Mouse (Mus musculus) macrophage (primary cell): ENCODE measurements around the gene Mmel1. TPM values are rescaled to one million over a fixed set of nuclear protein-coding genes. Genes with fewer than 3 reads are reported as not detected.

Source experiments
- H3K27ac ChIP-seq: fragments of 350-480 bp; formaldehyde crosslinking; 2 replicates; pipeline ENCODE4 v1.9.0; 2021
- H3K36me3 ChIP-seq: fragments of 350-480 bp; formaldehyde crosslinking; 2 replicates; pipeline ENCODE4 v1.9.0; 2021; ENCODE audit errors: inconsistent target
- H3K4me3 ChIP-seq: fragments of 350-480 bp; formaldehyde crosslinking; 2 replicates; pipeline ENCODE4 v1.9.0; 2021; ENCODE audit errors: inconsistent target
- H3K79me2 ChIP-seq: fragments of 350-480 bp; formaldehyde crosslinking; 2 replicates; pipeline ENCODE4 v1.9.0; 2021; ENCODE audit errors: inconsistent target
- WGBS: methylation state at CpG from one replicate; pipeline ENCODE4 v1.1.7; 2026; ENCODE audit warnings: inconsistent platforms; ENCODE audit not compliant: missing documents; 5-methylcytosine and 5-hydroxymethylcytosine counted together
- polyA plus RNA-seq: library from polyadenylated mRNA; stranded (reverse); fragments of 250-400 nt; gene quantifications from 3 replicates; pipeline ENCODE4 v1.2.4, GENCODE M21; 2018; ENCODE audit warnings: inconsistent platforms

Mmel1 gene
- polyA plus RNA-seq, 1 experiment from 2014 or later: not detected

DNA sequence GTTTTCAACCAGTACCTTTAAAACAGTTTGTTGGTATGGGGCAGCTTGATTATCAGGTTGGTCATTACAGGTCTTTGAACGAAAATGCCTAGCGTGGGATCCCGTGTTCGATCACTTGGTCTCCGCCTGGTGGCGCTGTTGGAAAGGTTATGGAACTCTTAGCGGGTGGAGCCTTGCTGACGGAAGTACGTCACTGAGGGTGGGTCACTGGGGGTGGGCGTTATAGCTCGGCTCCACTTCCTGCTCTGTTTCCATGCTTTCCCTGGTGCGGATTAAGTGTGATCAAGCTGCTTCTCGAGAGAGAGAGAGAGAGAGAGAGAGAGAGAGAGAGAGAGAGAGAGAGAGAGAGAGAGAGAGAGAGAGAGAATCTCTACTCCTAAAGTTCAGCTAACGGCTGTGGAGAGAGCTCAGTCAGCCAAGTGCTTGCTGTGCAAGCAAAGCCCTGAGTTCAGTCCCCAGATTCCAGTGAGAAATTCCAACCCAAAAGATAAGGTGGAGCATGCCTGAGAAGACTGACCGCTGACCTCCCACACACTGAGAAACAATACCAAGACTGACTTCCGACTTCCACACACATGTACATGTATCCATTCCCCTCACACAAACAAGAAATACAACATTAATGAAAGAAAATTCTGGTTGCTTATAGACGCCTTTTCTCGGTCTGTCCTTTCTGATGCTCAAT lies 8.6 kb downstream of the Mmel1 start:
- Histone ChIP-seq H3K36me3 (no peaks in the 10 kb centered on the region), H3K27ac (0 out of 2 replicates have a peak overlapping the region, but pooled peaks have one; percentile 15), H3K4me3 (peak overlapping the region; percentile 13; the same call in 1 of the 2 replicates), H3K79me2 (no peaks in the 10 kb centered on the region)
- 12% methylated on average over 17 of the region's 18 CpGs for WGBS

DNA sequence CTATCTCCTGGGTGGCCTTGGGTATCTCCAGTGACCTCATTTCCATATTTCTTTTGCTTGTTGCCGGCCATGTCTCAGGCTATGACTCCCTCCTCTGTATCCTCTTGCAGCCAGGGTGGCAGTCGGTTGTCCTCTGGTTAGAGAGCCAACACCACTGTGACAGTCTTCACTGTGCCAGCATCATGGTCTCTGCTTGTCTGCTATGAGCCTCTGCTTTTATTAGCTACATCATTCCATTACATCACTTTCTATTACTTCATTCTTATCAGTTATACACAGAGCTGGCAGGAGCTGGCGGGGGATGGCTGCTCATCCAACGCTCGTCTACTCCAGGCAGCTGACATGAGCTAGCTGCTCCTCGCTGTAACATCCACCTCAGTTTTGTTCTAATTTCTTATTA lies 11.3 kb downstream of the Mmel1 start:
- WGBS: 78% methylated on average over 6 of the region's 6 CpGs
- H3K4me3 ChIP-seq: no peak overlapping the region
- H3K27ac ChIP-seq: no peak overlapping the region
- H3K36me3 ChIP-seq: no peaks in the 10 kb centered on the region
- no peaks in the 10 kb centered on the region for H3K79me2 ChIP-seq

DNA sequence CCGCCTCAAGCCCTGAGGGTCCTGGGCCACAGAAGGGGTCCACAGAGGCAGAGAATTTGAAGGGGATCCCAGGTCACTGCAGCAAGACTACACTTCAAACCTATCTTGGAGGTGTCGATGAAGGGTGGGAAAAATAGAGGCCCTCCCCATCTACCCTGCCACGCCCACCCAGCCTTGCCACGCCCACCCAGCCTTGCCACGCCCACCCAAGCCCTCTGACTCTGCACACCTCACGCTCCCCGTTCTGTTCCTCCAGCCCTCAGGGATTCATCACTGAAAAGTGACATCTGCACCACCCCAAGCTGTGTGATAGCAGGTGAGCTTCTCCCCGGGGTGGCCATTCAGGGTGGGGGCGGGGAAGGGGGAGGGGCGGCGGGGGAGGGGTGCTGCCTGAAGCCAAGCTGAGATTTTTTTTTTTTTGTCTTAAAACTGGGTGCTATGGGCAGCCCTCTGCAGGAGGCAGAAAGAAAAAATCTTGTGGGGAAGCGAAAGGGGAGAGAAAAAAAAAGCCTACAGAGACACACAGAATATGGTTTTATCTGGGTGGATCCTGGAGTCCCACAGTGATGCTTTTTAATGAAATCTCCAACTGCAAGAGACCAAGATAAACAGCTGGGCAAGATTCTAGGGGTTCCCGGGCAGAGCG lies 12.8 kb downstream of the Mmel1 start:
- Histone ChIP-seq H3K36me3 (no peaks in the 10 kb centered on the region), H3K4me3 (no peak overlapping the region), H3K27ac (no peak overlapping the region), H3K79me2 (no peaks in the 10 kb centered on the region)
- 44% methylated on average over 7 of the region's 14 CpGs for whole genome bisulfite sequencing

DNA sequence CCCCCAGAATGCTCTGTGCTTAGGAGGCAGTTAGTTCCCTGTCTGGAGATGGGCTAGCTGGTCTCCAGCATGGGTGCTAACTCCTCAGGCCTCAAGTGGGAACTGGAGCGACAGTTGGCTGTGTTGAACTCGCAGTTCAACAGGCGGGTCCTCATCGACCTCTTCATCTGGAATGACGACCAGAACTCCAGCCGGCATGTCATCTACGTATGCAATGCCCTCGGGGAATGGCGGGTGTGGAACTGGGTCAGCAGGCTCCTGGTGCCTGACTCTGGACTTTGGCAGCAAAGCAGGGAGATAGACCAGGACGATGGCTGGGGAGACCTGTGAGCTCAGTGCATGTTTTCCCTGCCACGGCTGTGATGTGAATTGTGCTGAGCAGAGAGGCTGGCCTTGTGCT lies 16.0 kb downstream of the Mmel1 start:
- no peaks in the 10 kb centered on the region for H3K79me2 ChIP-seq
- H3K36me3 ChIP-seq: no peaks in the 10 kb centered on the region
- 96% methylated on average over 11 of the region's 11 CpGs for WGBS
- no peak overlapping the region for H3K27ac ChIP-seq
- no peak overlapping the region for H3K4me3 ChIP-seq

DNA sequence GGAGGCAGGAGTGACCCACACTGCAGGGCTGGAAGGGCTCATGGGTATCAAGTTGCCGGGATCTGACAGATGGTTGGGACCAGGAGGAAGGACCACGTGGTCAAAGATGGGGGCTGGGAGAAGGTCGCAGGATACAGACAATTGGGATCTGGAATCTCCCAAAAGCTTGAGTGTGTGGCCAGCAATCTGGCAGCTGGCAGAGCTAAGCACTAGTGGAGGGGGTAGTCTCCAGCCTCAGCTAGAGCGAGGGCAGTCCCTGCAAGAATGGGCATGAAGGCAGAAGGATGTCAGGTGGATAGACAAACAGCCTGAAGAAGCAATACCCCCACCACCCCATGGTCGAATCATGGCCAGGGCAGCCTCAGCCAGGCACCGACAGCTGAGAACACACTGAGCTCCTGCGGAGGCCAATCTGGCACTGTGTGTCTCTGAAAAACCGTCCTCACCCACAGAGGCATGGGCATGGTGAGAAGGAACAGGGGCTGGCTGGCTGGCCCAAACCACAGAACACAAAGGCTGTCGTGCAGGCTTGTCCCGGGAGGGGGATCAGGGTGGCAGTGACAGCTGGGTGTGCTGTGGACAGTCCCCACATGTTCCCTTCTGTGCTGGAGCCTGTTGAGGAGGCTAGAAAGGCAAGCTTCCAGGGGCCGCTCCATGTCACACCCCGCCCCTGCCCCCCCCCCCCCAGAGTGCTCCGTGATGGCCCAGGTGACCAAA lies 17.6 kb downstream of the Mmel1 start:
- Histone ChIP-seq H3K36me3 (no peaks in the 10 kb centered on the region), H3K4me3 (no peak overlapping the region), H3K79me2 (no peaks in the 10 kb centered on the region), H3K27ac (no peak overlapping the region)
- 67% methylated on average over 12 of the region's 13 CpGs for WGBS

DNA sequence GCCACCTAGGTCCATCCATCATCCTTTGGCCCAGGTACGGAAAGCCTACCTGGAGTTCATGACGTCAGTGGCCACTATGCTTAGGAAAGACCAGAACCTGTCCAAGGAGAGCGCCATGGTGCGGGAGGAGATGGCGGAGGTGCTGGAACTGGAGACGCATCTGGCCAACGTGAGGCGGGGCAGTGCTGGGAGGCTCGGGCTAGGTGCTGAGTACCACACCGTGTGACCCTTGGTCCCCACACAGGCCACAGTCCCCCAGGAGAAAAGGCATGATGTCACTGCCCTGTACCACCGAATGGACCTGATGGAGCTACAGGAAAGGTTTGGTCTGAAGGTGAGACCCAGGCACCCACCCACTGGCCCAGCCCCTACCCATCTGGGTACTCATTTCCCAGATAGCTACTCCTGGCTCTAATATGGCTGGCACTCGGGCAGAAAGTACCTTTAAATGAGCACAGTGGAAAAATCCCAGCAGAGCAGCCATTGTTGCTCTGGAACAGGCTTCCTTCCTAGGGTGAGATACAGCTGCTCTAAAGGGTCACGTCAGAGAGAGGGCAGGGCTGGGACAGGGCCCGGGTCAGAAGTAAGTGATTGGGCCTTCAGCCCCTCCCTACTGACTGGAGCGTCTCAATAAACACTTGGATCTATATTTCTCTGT lies 18.3 kb downstream of the Mmel1 start:
- Histone ChIP-seq H3K4me3 (no peak overlapping the region), H3K79me2 (no peaks in the 10 kb centered on the region), H3K36me3 (no peaks in the 10 kb centered on the region), H3K27ac (no peak overlapping the region)
- 88% methylated on average over 15 of the region's 15 CpGs for WGBS

DNA sequence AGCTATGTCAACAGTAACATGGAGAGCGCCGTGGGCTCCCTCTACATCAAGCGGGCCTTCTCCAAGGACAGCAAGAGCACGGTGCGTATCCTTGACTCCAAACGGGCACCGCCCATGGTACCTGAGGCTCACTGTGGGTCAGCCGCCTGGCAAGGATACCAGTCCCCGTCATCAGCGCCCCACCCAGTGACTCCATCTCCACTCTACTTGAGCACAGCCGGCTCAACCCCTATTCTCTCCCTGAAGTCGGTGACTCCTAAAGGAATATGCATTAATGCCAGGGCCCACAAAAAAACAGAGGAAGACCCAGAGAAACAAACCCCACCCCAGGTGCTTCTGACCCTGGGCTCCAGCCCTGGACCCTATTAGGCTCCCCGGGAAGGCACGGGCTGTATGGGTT lies 21.5 kb downstream of the Mmel1 start:
- 91% methylated on average over 14 of the region's 14 CpGs for WGBS
- no peak overlapping the region for H3K27ac ChIP-seq
- H3K36me3 ChIP-seq: peaks cover 2% of the 10 kb centered on the region; the same call in 1 of the 2 replicates
- H3K4me3 ChIP-seq: no peak overlapping the region
- H3K79me2 ChIP-seq: no peaks in the 10 kb centered on the region

DNA sequence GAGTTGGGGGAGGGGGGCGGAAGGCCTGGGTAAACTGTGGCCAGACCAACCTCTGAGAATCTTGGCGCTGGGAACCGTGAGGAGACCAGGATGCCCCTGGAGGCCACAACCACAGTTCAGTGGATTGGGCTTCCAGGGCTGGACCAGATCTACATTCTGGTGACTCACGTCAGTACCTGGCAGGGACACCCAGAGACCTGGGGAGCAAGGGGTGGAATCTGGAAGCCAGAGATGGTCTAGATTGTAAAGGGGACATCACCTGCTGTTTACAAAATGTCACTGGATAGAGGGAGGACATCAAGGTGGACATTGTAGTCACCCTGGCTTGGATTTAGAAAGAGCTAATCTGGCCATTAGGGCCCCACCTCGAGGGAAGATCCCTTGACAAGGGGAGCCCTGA lies 26.2 kb downstream of the Mmel1 start:
- WGBS: 90% methylated on average over 4 of the region's 5 CpGs
- Histone ChIP-seq H3K4me3 (no peak overlapping the region), H3K79me2 (no peaks in the 10 kb centered on the region), H3K36me3 (peaks cover 9% of the 10 kb centered on the region; the same call in 1 of the 2 replicates), H3K27ac (no peak overlapping the region)

DNA sequence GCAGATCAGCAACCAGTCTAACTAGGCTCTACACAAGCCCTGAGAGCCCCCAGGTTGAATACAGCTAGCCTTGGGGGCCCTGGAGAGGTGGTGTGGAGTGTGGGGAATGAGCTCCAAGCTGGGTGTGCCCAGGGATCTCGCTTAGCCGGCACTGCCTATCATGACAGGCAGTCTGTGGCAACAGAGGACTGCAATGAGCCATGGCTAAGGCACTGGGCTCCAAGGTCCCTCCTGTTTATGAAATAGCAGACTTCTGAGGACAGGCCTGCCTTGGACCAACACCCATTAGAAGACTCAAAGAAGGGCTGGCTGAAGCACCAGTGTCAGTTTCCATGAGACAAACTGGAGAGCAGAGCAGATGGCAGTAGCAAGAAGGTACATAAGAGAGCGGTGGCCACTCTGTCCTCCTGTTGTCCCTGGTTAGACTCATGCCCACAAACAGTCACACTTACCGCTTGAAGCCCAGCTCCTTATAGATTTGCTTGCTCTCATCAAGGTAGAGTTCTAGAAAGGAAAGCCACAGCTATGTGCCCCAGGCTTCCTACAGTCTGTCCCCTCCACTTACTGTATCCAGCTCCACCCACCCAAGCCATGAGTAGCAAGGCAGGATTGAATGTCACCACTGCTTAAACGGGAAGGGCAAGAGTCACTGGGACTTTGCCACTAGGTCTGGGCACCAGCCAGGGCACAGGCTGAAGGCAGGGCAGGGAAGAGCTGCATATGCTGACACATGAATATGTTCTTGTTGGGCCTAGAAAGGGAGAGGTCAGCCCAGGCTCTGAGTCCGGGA lies 28.5 kb downstream of the Mmel1 start:
- Histone ChIP-seq H3K27ac (no peak overlapping the region), H3K36me3 (peaks cover 9% of the 10 kb centered on the region; the same call in 1 of the 2 replicates), H3K79me2 (no peaks in the 10 kb centered on the region), H3K4me3 (peak overlapping the region; percentile 67)
- WGBS: 67% methylated on average over 6 of the region's 6 CpGs

DNA sequence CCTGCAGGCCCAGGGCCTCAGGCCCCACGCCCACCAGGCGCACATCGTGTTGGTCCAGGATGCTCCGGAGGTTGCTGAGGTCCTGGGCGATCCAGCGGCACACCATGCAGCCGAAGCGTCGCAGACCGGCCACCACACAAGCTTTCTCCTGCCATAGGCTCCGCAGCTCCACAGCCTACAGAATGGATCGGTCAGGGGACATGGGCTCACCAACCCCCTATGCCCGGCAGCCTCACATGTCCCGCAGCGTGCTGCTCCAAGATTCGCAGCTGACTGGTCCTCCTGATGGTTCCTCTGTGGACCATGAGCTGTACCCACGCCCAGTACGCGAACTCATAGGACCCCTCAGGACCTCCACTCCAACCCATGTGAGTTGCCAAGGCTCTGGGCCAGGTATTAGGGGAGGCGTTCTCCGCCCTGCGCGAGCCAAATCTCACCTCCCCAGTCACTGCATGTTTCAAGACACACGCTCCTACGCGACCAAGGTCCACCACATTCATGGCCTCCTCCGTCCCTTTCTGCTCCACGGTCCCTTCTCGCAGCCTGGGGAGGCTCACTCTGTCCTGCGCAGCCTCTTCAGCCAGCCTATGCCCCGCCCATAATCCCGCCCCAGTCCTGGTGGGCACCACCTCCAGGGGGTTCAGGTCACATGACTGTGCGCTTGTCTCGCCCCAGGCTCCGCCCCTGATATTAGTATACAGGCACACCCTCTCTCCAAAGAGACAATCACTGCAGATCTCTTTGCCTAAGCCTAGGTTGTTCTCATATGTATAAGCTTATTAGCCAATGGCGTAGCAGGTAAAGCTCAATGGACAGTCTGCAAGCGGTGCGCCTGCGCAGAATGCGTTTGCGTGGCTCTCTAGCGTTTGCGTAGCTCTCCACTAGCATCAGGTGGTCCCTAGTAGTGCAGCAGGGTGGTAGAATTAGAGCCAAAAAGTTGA lies 29.4 kb downstream of the Mmel1 start, which contains the start of gene Fam213b:
TSS of gene Fam213b (minus strand) at position 630 of the 941 bp plus-strand sequence.
- Histone ChIP-seq H3K27ac (peak within 1 kb of the TSS; percentile 24; the same call in 1 of the 2 replicates), H3K4me3 (peak within 1 kb of the TSS; percentile 67), H3K79me2 (no peaks in the 10 kb centered on the region), H3K36me3 (peaks cover 9% of the 10 kb centered on the region; the same call in 1 of the 2 replicates)
- 12% methylated on average over 43 of the region's 43 CpGs for WGBS

DNA sequence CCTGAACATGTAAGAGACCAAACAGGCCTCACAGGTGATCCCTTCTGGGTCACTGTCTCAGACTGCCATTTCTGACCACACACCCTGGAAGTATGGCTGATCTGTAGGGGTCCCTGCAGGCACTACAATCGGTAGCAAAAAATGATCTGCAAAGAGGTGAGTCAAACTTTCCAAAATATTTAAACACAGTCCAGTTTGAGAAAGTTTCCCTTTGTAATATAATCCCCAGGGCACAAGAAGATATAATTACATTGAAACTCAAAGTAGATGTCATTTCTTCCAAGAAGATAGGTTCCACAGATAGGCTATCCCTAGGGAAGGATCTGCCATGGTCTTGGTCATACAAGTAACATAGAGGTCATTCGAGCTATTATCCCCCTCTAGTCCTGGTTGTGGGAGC lies 33.0 kb downstream of the Mmel1 start:
- 95% methylated on average over 2 of the region's 2 CpGs for WGBS
- Histone ChIP-seq H3K4me3 (no peak overlapping the region), H3K36me3 (no peaks in the 10 kb centered on the region), H3K27ac (no peak overlapping the region), H3K79me2 (no peaks in the 10 kb centered on the region)

GRCm38 (mm10) chr4:154904185-154905071 lies 35.0 kb downstream of the Mmel1 start:
- H3K79me2 ChIP-seq: no peaks in the 10 kb centered on the region
- 5% methylated on average over 16 of the region's 16 CpGs for WGBS
- no peak overlapping the region for H3K27ac ChIP-seq
- peak overlapping the region; percentile 35 for H3K4me3 ChIP-seq
- no peaks in the 10 kb centered on the region for H3K36me3 ChIP-seq
